Mouse (Mus musculus): Measurements from ENCODE around the gene Rem2. TPM values are rescaled to one million over a fixed set of nuclear protein-coding genes. Genes with fewer than 3 reads are reported as not detected.

The Rem2 gene
- polyA plus RNA-seq, 1 experiment = 4.0 TPM

GRCm38 (mm10) chr14:54442548-54442947 lies 33.4 kb upstream of the Rem2 start:
- Histone ChIP-seq H3K27ac (ENCODE audit: insufficient read depth, low read length) (0 out of 2 replicates have a peak overlapping the region, but pooled peaks have one; percentile 7), H3K27me3 (ENCODE audit: control insufficient read depth, insufficient read depth, low read length, poor library complexity, severe bottlenecking) (no peaks in the 10 kb centered on the region), H3K4me1 (ENCODE audit: control insufficient read depth, insufficient read depth, low read length) (peaks cover 10% of the 10 kb centered on the region), H3K4me3 (ENCODE audit: low read depth, low read length) (no peak overlapping the region), H3K36me3 (ENCODE audit: control insufficient read depth, insufficient read depth, low read length, poor library complexity, severe bottlenecking) (no peaks in the 10 kb centered on the region), H3K9ac (ENCODE audit: low read depth, poor library complexity, severe bottlenecking) (no peak overlapping the region), H3K9me3 (replicated peaks; ENCODE audit: control insufficient read depth, insufficient read depth, low read length, poor library complexity, severe bottlenecking) (no peaks in the 10 kb centered on the region)
- TF ChIP-seq CTCF (IDR thresholded peaks at IDR 0.05; ENCODE audit: low read depth, low read length) = no peak
- no peak for TF ChIP-seq EP300 (IDR thresholded peaks at IDR 0.05; ENCODE audit: insufficient read depth, low read depth, low read length)
- TF ChIP-seq POLR2A (IDR thresholded peaks at IDR 0.05; ENCODE audit: insufficient read depth, low read length) = no peak

- TF ChIP-seq CTCF (IDR thresholded peaks at IDR 0.05; ENCODE audit: low read depth, low read length) = no peak
- TF ChIP-seq POLR2A (IDR thresholded peaks at IDR 0.05; ENCODE audit: insufficient read depth, low read length) = no peak
- no peak for TF ChIP-seq EP300 (IDR thresholded peaks at IDR 0.05; ENCODE audit: insufficient read depth, low read depth, low read length)
- no peaks in the 10 kb centered on the region for H3K36me3 ChIP-seq (ENCODE audit: control insufficient read depth, insufficient read depth, low read length, poor library complexity, severe bottlenecking)
- H3K9me3 ChIP-seq (replicated peaks; ENCODE audit: control insufficient read depth, insufficient read depth, low read length, poor library complexity, severe bottlenecking) = no peaks in the 10 kb centered on the region
- H3K27me3 ChIP-seq (ENCODE audit: control insufficient read depth, insufficient read depth, low read length, poor library complexity, severe bottlenecking) = no peaks in the 10 kb centered on the region
- 0 out of 2 replicates have a peak overlapping the region, but pooled peaks have one; percentile 7 for H3K27ac ChIP-seq (ENCODE audit: insufficient read depth, low read length)
- H3K4me1 ChIP-seq (ENCODE audit: control insufficient read depth, insufficient read depth, low read length) = peaks cover 10% of the 10 kb centered on the region
- H3K9ac ChIP-seq (ENCODE audit: low read depth, poor library complexity, severe bottlenecking) = no peak overlapping the region
- peak overlapping the region; percentile 10 for H3K4me3 ChIP-seq (ENCODE audit: low read depth, low read length)
Measured at GRCm38 (mm10) chr14:54443196-54443595, 32.7 kb upstream of the Rem2 start.

GRCm38 (mm10) chr14:54443712-54444618 lies 31.9 kb upstream of the Rem2 start:
- H3K4me3 ChIP-seq (ENCODE audit: low read depth, low read length) = no peak overlapping the region
- no peaks in the 10 kb centered on the region for H3K27me3 ChIP-seq (ENCODE audit: control insufficient read depth, insufficient read depth, low read length, poor library complexity, severe bottlenecking)
- TF ChIP-seq POLR2A (IDR thresholded peaks at IDR 0.05; ENCODE audit: insufficient read depth, low read length) = no peak
- TF ChIP-seq EP300 (IDR thresholded peaks at IDR 0.05; ENCODE audit: insufficient read depth, low read depth, low read length) = no peak
- TF ChIP-seq CTCF (IDR thresholded peaks at IDR 0.05; ENCODE audit: low read depth, low read length) = no peak
- H3K27ac ChIP-seq (ENCODE audit: insufficient read depth, low read length) = no peak overlapping the region
- H3K9me3 ChIP-seq (replicated peaks; ENCODE audit: control insufficient read depth, insufficient read depth, low read length, poor library complexity, severe bottlenecking) = no peaks in the 10 kb centered on the region
- H3K4me1 ChIP-seq (ENCODE audit: control insufficient read depth, insufficient read depth, low read length) = peaks cover 10% of the 10 kb centered on the region
- no peaks in the 10 kb centered on the region for H3K36me3 ChIP-seq (ENCODE audit: control insufficient read depth, insufficient read depth, low read length, poor library complexity, severe bottlenecking)
- no peak overlapping the region for H3K9ac ChIP-seq (ENCODE audit: low read depth, poor library complexity, severe bottlenecking)

- TF ChIP-seq POLR2A (IDR thresholded peaks at IDR 0.05; ENCODE audit: insufficient read depth, low read length) = no peak
- no peak for TF ChIP-seq EP300 (IDR thresholded peaks at IDR 0.05; ENCODE audit: insufficient read depth, low read depth, low read length)
- TF ChIP-seq CTCF (IDR thresholded peaks at IDR 0.05; ENCODE audit: low read depth, low read length) = no peak
Measured at GRCm38 (mm10) chr14:54445476-54445875, 30.4 kb upstream of the Rem2 start.

GRCm38 (mm10) chr14:54453566-54453965 lies 22.3 kb upstream of the Rem2 start:
- H3K27ac ChIP-seq (ENCODE audit: insufficient read depth, low read length) = no peak overlapping the region

More at GRCm38 (mm10) chr14:54445476-54445875, 30.4 kb upstream of the Rem2 start:
- Histone ChIP-seq H3K9me3 (replicated peaks; ENCODE audit: control insufficient read depth, insufficient read depth, low read length, poor library complexity, severe bottlenecking) (no peaks in the 10 kb centered on the region), H3K27me3 (ENCODE audit: control insufficient read depth, insufficient read depth, low read length, poor library complexity, severe bottlenecking) (no peaks in the 10 kb centered on the region), H3K9ac (ENCODE audit: low read depth, poor library complexity, severe bottlenecking) (no peak overlapping the region), H3K27ac (ENCODE audit: insufficient read depth, low read length) (no peak overlapping the region), H3K4me1 (ENCODE audit: control insufficient read depth, insufficient read depth, low read length) (peaks cover 10% of the 10 kb centered on the region), H3K4me3 (ENCODE audit: low read depth, low read length) (no peak overlapping the region), H3K36me3 (ENCODE audit: control insufficient read depth, insufficient read depth, low read length, poor library complexity, severe bottlenecking) (no peaks in the 10 kb centered on the region)

More at GRCm38 (mm10) chr14:54453566-54453965, 22.3 kb upstream of the Rem2 start:
- no peaks in the 10 kb centered on the region for H3K4me1 ChIP-seq (ENCODE audit: control insufficient read depth, insufficient read depth, low read length)
- no peaks in the 10 kb centered on the region for H3K36me3 ChIP-seq (ENCODE audit: control insufficient read depth, insufficient read depth, low read length, poor library complexity, severe bottlenecking)
- no peak overlapping the region for H3K4me3 ChIP-seq (ENCODE audit: low read depth, low read length)
- H3K9me3 ChIP-seq (replicated peaks; ENCODE audit: control insufficient read depth, insufficient read depth, low read length, poor library complexity, severe bottlenecking) = no peaks in the 10 kb centered on the region
- H3K27me3 ChIP-seq (ENCODE audit: control insufficient read depth, insufficient read depth, low read length, poor library complexity, severe bottlenecking) = peaks cover 1% of the 10 kb centered on the region; the same call in 1 of the 2 replicates
- no peak overlapping the region for H3K9ac ChIP-seq (ENCODE audit: low read depth, poor library complexity, severe bottlenecking)
- no peak for TF ChIP-seq EP300 (IDR thresholded peaks at IDR 0.05; ENCODE audit: insufficient read depth, low read depth, low read length)
- no peak for TF ChIP-seq POLR2A (IDR thresholded peaks at IDR 0.05; ENCODE audit: insufficient read depth, low read length)
- TF ChIP-seq CTCF (IDR thresholded peaks at IDR 0.05; ENCODE audit: low read depth, low read length) = no peak
